Mouse (Mus musculus) olfactory bulb, adult 2 months (tissue): ENCODE results near the gene Fam171a1.

Source experiments
- CTCF ChIP-seq: fragments of 200-500 bp; IDR thresholded peaks from 2 replicates; pipeline ENCODE4 v1.5.1; 2012; ENCODE audit warnings: low read depth, mild to moderate bottlenecking, low read length, moderate library complexity; ENCODE audit not compliant: insufficient read depth
- POLR2A ChIP-seq: fragments of 200-500 bp; IDR thresholded peaks from 2 replicates; pipeline ENCODE4 v1.6.1; 2012; ENCODE audit warnings: mild to moderate bottlenecking, low read depth, low read length, moderate library complexity; ENCODE audit not compliant: insufficient read depth

- TF ChIP-seq CTCF (no peak), POLR2A (no peak)
Observed at GRCm38 (mm10) chr2:3157030-3157429, 43.0 kb downstream of the Fam171a1 start.
